Mouse (Mus musculus): Measurements from ENCODE around the gene Sdk1. TPM values are rescaled to one million over a fixed set of nuclear protein-coding genes. Genes with fewer than 3 reads are reported as not detected.

The Sdk1 gene
- total and polyA plus RNA-seq, 3 experiments = not detected

- no peaks in the 10 kb centered on the region for H3K27me3 ChIP-seq (ENCODE audit: control insufficient read depth in 1 of 2, insufficient read depth in 2 of 2, low read length in 2 of 2)
- H3K27ac ChIP-seq (ENCODE audit: control insufficient read depth, low read depth, low read length) = no peak overlapping the region
- no peaks in the 10 kb centered on the region for H3K4me1 ChIP-seq (ENCODE audit: control insufficient read depth in 1 of 2, insufficient read depth in 2 of 2, low read length in 2 of 2)
- H3K9ac ChIP-seq (ENCODE audit: control insufficient read depth, low read depth, low read length, poor library complexity, severe bottlenecking) = no peak overlapping the region
- no peak for TF ChIP-seq POLR2AphosphoS2 (IDR thresholded peaks at IDR 0.05; ENCODE audit: low read length)
- TF ChIP-seq KAT2A (conservative IDR thresholded peaks at IDR 0.05; ENCODE audit: low read depth, low read length) = no peak
- TF ChIP-seq NRF1 (IDR thresholded peaks at IDR 0.05; ENCODE audit: insufficient read depth, low read depth, low read length, poor library complexity, severe bottlenecking) = no peak
- TF ChIP-seq MAFK (IDR thresholded peaks at IDR 0.05; ENCODE audit: borderline replicate concordance, low read depth, low read length) = no peak
- TF ChIP-seq HCFC1 (IDR thresholded peaks at IDR 0.05; ENCODE audit: low read depth, low read length) = no peak
- TF ChIP-seq SMC3 (IDR thresholded peaks at IDR 0.05; ENCODE audit: low read depth, low read length) = no peak
- no peak for TF ChIP-seq GATA1 (IDR thresholded peaks at IDR 0.05; ENCODE audit: low read depth, low read length)
- H3K4me3 ChIP-seq (ENCODE audit: control insufficient read depth in 1 of 2, insufficient read depth in 1 of 2, low read depth in 2 of 2, low read length in 2 of 2) = no peak overlapping the region
- no peaks in the 10 kb centered on the region for H3K9me3 ChIP-seq (replicated peaks; ENCODE audit: insufficient read depth, low read length)
- no peaks in the 10 kb centered on the region for H3K36me3 ChIP-seq (ENCODE audit: control insufficient read depth in 1 of 2, insufficient read depth in 2 of 2, low read length in 2 of 2)
- no peak for DNase-seq (ENCODE audit: low read depth, low spot score)
- H3K79me2 ChIP-seq (ENCODE audit: control insufficient read depth, insufficient read depth, low read length, poor library complexity) = no peaks in the 10 kb centered on the region
Measured at GRCm38 (mm10) chr5:141570442-141570841, 329.2 kb downstream of the Sdk1 start.

- TF ChIP-seq MYB (IDR thresholded peaks at IDR 0.05; ENCODE audit: low read depth, low read length) (no peak), KAT2A (conservative IDR thresholded peaks at IDR 0.05; ENCODE audit: low read depth, low read length) (no peak), MEF2A (IDR thresholded peaks at IDR 0.05; ENCODE audit: extremely low read depth, insufficient replicate concordance, low read depth, low read length, poor library complexity, severe bottlenecking) (no peak), ZMIZ1 (IDR thresholded peaks at IDR 0.05; ENCODE audit: low read depth, low read length) (no peak), POLR2AphosphoS2 (IDR thresholded peaks at IDR 0.05; ENCODE audit: low read length) (no peak), POLR2AphosphoS5 (IDR thresholded peaks at IDR 0.05; ENCODE audit: borderline replicate concordance, low read depth, low read length) (no peak), MXI1 (IDR thresholded peaks at IDR 0.05; ENCODE audit: low read depth, low read length) (no peak), CHD1 (IDR thresholded peaks at IDR 0.05; ENCODE audit: low read depth, low read length) (no peak), ETS1 (IDR thresholded peaks at IDR 0.05; ENCODE audit: low read depth, low read length) (no peak), GATA1 (IDR thresholded peaks at IDR 0.05; ENCODE audit: low read depth, low read length) (no peak)
- DNase-seq (ENCODE audit: low read depth, low spot score) = no peak
- Histone ChIP-seq H3K9me3 (replicated peaks; ENCODE audit: insufficient read depth, low read length) (no peaks in the 10 kb centered on the region), H3K79me2 (ENCODE audit: control insufficient read depth, insufficient read depth, low read length, poor library complexity) (no peaks in the 10 kb centered on the region), H3K4me3 (ENCODE audit: control insufficient read depth in 1 of 2, insufficient read depth in 1 of 2, low read depth in 2 of 2, low read length in 2 of 2) (no peak overlapping the region), H3K27me3 (ENCODE audit: control insufficient read depth in 1 of 2, insufficient read depth in 2 of 2, low read length in 2 of 2) (no peaks in the 10 kb centered on the region), H3K9ac (ENCODE audit: control insufficient read depth, low read depth, low read length, poor library complexity, severe bottlenecking) (no peak overlapping the region), H3K36me3 (ENCODE audit: control insufficient read depth in 1 of 2, insufficient read depth in 2 of 2, low read length in 2 of 2) (no peaks in the 10 kb centered on the region), H3K27ac (ENCODE audit: control insufficient read depth, low read depth, low read length) (no peak overlapping the region), H3K4me1 (ENCODE audit: control insufficient read depth in 1 of 2, insufficient read depth in 2 of 2, low read length in 2 of 2) (no peaks in the 10 kb centered on the region)
Measured at GRCm38 (mm10) chr5:141574263-141574662, 333.0 kb downstream of the Sdk1 start.

DNA sequence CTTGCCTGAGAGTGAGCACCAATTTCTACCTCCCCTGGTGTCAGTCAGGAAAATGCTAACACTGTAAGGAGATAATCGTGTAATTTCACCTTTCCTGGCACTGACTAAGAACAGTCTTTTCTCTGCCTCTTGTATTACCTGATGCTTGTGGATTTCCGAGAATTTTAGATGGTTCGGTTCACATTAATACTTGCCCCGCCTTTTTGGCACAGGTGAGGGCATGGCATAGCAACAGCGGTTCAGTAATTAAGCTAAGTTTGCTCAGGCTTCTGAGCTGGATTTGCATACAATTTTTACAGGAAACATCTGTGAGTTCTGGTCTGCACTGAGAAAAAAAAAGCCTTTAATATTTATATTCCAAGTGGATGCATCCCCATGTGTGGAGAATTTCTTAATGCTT lies 350.0 kb downstream of the Sdk1 start:
- Histone ChIP-seq H3K27ac (ENCODE audit: control insufficient read depth, low read depth, low read length) (no peak overlapping the region), H3K4me1 (ENCODE audit: control insufficient read depth in 1 of 2, insufficient read depth in 2 of 2, low read length in 2 of 2) (no peaks in the 10 kb centered on the region), H3K79me2 (ENCODE audit: control insufficient read depth, insufficient read depth, low read length, poor library complexity) (no peaks in the 10 kb centered on the region), H3K36me3 (ENCODE audit: control insufficient read depth in 1 of 2, insufficient read depth in 2 of 2, low read length in 2 of 2) (no peaks in the 10 kb centered on the region), H3K9me3 (replicated peaks; ENCODE audit: insufficient read depth, low read length) (no peaks in the 10 kb centered on the region), H3K9ac (ENCODE audit: control insufficient read depth, low read depth, low read length, poor library complexity, severe bottlenecking) (no peak overlapping the region), H3K4me3 (ENCODE audit: control insufficient read depth in 1 of 2, insufficient read depth in 1 of 2, low read depth in 2 of 2, low read length in 2 of 2) (no peak overlapping the region), H3K27me3 (ENCODE audit: control insufficient read depth in 1 of 2, insufficient read depth in 2 of 2, low read length in 2 of 2) (no peaks in the 10 kb centered on the region)
- DNase-seq (ENCODE audit: low read depth, low spot score) = no peak
- no peak for TF ChIP-seq POLR2AphosphoS2 (IDR thresholded peaks at IDR 0.05; ENCODE audit: low read length)
- no peak for TF ChIP-seq TCF12 (IDR thresholded peaks at IDR 0.05; ENCODE audit: low read depth, low read length)
- no peak for TF ChIP-seq ZKSCAN1 (IDR thresholded peaks at IDR 0.05; ENCODE audit: low read depth, low read length)
- no peak for TF ChIP-seq MAFK (IDR thresholded peaks at IDR 0.05; ENCODE audit: borderline replicate concordance, low read depth, low read length)
- no peak for TF ChIP-seq CHD1 (IDR thresholded peaks at IDR 0.05; ENCODE audit: low read depth, low read length)
- no peak for TF ChIP-seq CTCF (IDR thresholded peaks at IDR 0.05 in 2 of 3, conservative IDR thresholded peaks at IDR 0.05 in 1 of 3; ENCODE audit: control insufficient read depth in 1 of 3, insufficient read depth in 1 of 3, low read depth in 2 of 3, low read length in 3 of 3, poor library complexity in 1 of 3, severe bottlenecking in 1 of 3)
- no peak for TF ChIP-seq HCFC1 (IDR thresholded peaks at IDR 0.05; ENCODE audit: low read depth, low read length)
- TF ChIP-seq RCOR1 (IDR thresholded peaks at IDR 0.05; ENCODE audit: low read depth, low read length) = no peak
- TF ChIP-seq USF2 (IDR thresholded peaks at IDR 0.05; ENCODE audit: borderline replicate concordance in 1 of 2, insufficient read depth in 1 of 2, low read depth in 1 of 2, low read length in 2 of 2) = no peak

Data from MEL (cell line).